Mouse (Mus musculus) heart, adult 9 months (tissue): ENCODE measurements around the gene 4930402F06Rik.

ENCODE experiments used
- DNase-seq, 2 experiments: peaks; one replicate each; pipeline ENCODE4 v3.0.0; 2022; ENCODE audit warnings: low spot score in 2 of 2

4930402F06Rik gene

GRCm38 (mm10) chr2:35397096-35397495 lies at the start of gene 4930402F06Rik:
Gene 4930402F06Rik, minus strand, starts transcription at chr2:35397175.
- no peak for DNase-seq

DNA sequence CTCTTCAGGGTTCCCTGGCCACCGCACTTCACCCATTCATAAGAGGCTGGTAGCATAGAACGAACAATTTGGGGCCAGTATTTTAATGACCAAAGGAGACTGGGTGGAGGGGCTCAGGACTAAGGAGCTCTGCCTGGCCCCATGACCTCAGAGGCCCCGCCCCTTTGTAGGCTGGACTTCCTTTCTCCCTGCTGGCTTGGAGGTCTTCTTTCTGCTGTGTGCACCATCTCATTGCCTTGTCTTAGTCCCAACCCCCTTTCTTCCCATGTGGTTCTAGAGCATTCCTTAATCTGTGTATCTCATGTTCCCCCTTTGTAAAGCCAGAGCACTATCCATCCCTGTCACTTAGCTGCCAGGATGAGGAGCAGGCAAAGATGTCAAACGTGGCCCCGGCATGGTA lies 49.3 kb upstream of the 4930402F06Rik start:
- no peak for DNase-seq

DNA sequence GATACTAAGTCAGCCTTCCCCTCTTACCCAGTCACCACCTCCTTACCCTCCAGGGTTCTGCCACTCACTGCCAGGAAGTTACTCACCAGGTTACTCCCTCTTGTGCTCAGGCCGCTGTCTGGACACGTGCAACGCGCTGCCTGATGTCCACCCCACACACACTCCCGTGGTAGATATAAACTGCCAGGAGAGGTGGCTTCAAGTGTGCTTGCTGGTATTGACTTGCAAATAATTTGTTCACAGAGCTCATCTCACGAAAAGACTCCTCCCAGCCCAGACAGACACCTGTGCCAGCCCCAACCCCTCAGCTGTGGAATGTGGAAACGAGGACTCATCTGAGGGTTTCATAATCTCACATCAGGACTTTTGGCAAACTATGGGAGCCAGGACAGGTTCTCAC lies 48.6 kb upstream of the 4930402F06Rik start:
- DNase-seq = no peak

- DNase-seq = no peak
Measured at GRCm38 (mm10) chr2:35444764-35445262, 47.8 kb upstream of the 4930402F06Rik start.

DNA sequence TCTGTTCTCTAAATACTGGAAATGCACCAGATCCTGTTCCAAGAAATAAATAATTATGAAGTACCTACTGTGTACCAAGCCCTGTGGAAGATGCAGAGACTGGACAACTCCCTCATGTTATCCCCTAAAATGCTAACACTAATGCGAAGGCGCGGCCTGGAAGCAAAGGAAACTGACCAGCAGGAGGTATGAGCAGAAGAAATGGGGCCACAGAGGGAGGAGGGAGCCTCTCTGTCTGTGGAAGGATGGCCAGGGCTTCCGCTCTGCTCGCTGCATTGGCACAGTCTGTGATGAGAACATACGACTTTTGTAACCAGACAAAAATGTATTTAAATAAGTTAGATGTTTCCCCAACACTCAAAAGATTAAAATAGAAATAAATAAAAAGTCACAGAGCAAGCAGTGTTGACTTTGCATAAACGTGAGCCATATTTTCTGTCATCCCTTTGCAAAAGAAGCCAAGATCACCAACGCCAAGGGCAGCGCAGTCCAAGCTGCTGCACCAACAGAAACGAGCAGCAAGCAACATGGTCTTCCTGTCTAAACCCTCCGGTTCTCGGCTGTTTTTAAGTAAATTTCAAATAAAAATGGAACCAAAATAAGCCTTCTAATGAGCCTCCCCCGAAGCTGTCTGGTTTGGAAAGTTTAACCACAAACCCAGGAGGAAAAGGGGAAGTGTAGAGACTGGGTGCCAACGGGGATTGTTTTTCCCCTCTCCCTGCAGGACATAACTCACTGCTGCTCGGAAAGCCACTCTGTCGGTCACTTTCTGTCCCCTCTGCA lies 47.2 kb upstream of the 4930402F06Rik start:
- peak in 1 of 2 experiments; percentile 35 for DNase-seq

GRCm38 (mm10) chr2:35443325-35443724 lies 46.4 kb upstream of the 4930402F06Rik start:
- no peak for DNase-seq

DNA sequence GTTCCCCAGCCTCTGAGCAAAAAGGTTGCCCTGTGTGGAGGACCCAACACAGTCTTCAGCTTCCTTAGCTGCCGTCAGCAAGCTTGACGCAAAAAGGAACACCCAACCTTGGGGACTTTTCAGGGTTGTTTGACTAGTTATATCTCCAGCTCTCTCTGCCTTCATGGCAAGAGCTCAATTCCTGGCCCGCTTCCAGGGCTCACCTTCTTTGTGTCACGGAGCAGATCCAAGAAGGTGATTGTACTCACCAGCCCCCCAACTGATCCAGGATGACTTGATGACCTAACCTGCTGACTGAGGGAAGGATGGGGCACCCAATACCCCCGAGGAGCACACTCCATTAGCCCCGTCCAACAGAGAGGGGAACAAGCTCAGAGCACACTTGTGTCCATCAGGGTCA lies 45.1 kb upstream of the 4930402F06Rik start:
- DNase-seq = no peak

DNA sequence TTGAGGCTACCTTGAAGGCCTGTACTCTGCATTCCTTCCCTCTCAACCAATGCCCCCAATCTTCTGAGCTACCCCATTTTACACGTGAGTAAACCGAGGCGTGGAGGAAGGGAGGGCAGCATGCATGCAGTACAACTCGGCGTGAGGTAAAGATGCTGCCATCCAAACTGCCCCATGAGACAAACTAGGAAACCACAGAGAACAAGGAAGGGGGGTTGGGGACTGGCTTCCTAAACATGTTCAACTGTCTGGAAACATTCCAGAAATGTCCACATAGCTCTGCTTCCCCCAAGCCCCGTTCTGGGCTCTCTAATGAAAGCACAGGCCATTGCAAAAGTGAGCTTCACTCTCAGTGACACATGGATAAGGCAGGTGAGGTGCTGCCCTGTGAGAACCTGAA lies 44.4 kb upstream of the 4930402F06Rik start:
- DNase-seq = no peak

DNA sequence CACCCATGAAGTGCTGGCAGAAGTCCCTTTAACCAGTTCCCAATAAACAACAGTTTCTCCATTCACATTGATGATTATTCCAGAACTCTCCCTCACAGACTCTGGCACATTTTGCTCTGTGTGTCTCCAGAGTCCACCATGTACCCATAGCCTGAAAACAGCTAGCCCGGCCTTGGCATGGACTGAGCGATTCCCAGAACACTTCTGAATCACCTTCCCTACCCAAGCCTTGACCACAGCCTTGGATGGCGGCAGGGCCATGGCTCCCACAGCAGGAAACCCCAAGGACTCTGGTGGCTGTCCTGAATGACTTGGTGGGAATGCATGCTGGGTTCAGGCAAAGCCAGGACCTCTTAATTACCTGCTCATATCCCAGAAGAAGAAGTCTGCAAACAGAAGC lies 43.5 kb upstream of the 4930402F06Rik start:
- DNase-seq = no peak

- no peak for DNase-seq
Measured at GRCm38 (mm10) chr2:35437796-35438195, 40.8 kb upstream of the 4930402F06Rik start.

GRCm38 (mm10) chr2:35434576-35435123 lies 37.7 kb upstream of the 4930402F06Rik start:
- no peak for DNase-seq

- DNase-seq = peak; percentile 56 to 75
Measured at GRCm38 (mm10) chr2:35433428-35433827, 36.5 kb upstream of the 4930402F06Rik start.

DNA sequence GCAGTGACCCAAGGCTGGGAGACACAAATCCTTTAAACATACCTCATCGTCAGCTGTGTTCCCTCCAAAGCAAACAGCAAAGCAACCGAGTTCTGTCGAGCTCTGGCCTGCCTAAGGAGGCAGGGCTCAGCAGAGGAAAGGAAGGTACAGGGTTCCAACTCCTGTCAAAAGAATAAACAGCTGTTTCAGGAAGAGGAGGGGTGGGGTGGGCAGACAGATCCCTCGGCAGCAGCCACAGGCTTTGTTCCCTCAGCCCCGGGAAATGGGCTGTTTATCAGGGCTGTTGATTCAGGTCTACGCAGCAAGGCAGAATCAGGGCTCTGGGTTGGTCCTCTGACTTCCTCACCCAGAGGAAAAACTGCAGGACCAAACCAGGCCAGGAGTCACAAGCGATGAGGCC lies 35.5 kb upstream of the 4930402F06Rik start:
- DNase-seq = peak; percentile 65 to 73

DNA sequence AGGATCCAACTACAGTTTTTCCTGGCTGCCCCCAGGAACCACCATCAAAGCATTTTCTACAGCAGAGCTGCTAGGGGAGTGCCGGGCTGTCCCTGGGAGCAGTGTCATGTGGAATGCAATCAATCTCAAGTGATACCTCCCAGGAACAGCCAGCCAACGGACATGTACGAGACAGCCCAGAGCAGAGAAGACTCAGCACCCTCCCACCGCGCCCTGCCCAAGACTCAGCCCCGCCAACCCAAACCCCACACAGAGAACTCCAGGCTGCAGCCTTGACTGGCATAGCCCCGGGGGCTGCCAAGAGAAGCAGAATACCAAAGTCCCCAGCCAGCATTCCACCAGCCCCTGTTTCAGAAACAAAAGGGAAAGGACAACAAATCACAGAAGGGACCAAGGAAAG lies 35.0 kb upstream of the 4930402F06Rik start:
- DNase-seq = no peak

DNA sequence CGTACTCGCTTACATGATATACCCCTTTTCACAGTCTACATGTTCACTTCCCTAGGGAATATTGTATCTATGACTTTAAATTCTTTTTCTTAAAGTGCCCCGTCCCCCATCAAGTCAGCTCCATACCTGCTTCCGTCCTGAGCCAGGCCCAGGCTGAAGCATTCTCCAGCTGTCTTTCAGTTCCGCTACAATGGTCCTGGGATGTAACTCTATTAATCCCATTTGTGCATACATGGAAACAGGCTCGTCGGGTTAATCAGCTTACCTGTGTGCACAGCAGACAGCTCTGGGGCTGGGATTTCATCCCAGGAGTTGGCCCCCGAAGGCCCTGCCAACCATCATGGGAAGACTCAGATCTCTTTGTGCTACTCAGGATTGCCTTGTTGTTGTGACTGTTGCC lies 33.8 kb upstream of the 4930402F06Rik start:
- peak in 1 of 2 experiments; percentile 51 for DNase-seq

DNA sequence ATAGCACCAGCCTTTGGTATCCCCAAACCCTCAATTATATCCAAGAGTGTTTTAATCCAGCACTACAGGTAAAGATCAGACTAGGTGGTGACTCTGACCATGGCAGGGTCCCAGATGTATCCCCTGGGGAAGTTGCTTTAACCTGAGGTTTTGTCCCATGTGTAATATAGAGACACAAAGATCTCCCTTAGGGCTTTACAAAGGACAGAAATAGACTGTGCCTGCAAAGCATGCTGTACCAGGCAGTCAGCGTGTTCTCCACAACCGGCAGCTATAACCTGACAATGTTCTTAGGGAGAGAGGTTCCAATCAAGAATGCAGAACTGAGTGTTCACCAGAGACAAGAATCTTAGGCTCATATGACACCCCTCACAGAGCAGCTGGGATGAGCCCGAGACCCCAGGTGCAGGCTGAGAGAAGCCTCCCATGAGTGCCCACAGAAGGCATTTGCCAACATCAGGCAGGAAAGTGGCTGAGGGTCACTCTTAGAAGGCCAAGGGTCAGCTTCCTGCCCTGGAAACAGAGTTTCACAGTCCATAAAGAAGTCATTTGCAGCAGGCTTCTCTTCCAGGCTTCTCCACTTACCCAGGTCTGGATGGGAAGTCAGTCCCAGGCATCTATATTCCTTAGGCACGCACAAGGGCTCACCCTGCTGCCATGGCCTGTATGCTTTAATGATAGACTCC lies 31.8 kb upstream of the 4930402F06Rik start:
- no peak for DNase-seq

DNA sequence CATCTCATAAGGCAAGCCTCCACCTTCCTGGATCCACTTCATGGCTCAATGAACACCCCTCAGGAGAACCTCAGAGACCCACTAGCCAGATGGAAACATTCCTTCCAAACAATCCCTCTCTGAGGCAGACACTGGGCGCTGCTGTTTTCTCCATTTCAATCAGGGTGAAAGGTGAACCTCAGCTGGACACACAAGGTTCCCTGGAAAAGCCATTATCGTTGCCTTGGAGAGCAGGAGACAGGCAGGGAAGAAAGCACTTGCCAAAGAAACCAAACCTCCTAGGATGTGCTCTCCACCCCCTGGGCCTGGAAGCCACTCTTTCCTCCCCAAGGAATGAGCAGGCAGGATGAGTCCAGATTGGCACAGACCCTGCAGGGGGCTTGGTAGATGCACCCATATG lies 30.6 kb upstream of the 4930402F06Rik start:
- DNase-seq = peak; percentile 79 to 87

GRCm38 (mm10) chr2:35423711-35424339 lies 26.9 kb upstream of the 4930402F06Rik start:
- no peak for DNase-seq

DNA sequence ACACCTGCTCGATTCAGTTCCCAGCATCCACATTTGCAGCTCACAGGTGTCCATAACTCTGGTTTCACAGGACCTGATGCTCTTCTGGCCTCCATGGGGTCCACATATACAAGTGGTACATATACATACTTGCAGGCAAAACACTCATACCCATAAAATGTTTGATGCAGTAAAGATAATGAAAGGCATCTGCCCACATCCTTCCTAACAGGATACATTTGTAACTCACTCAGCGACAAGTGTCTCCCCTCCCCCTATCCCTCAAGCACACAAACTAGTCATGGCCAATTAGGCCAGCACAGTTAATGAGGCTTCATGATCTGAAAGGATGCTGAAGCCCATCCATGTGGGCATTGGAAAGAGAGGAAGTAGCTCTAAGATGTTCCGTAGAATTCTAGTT lies 25.4 kb upstream of the 4930402F06Rik start:
- no peak for DNase-seq

- no peak for DNase-seq
Measured at GRCm38 (mm10) chr2:35420681-35421080, 23.7 kb upstream of the 4930402F06Rik start.

DNA sequence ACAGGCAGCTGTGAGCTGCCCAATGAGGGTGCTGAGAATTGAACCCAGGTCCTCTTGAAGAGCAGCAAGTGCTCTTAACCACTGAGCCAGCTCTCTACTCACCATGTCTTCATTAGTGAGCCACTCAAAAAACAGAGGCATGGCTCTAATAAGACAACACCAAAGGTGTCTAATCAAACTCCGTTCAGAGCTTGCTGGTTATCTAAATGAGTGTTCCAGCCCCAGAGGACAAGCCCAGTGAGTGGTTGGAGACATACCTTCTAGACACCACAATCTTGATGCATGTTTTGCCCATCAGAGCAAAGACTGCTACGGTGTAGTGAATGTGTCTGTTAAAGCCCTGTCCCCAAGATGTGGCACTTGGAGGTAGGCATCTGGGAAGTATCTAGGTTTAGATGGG lies 22.7 kb upstream of the 4930402F06Rik start:
- DNase-seq = no peak

DNA sequence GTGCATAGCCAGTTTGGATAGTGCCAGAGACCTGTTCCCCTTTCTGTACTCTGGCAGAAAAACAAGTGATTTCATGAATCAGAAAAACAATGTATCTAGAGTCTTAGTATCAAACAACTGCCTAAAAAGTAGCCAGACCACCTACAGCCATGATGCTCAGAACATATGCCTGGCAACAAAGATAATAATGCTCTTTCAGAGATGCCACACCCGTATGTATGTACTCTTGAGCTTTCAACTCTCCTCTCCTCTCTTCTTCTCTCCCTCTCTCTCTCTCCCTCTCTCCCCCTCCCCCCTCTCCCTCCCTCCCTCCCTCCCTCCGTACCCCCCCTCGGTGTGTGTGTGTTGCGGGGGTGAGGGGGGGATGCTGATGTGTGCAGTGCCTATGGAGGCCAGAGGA lies 22.3 kb upstream of the 4930402F06Rik start:
- DNase-seq = no peak
